Mouse (Mus musculus): ENCODE measurements around the gene Scfd2.

- no peak for TF ChIP-seq CTCF (IDR thresholded peaks at IDR 0.05; ENCODE audit: extremely low read depth, insufficient read depth, low read length)
- TF ChIP-seq POLR2A (IDR thresholded peaks at IDR 0.05; ENCODE audit: extremely low read depth, insufficient read depth, low read length): no peak
Observed at GRCm38 (mm10) chr5:74317174-74317573, 214.4 kb downstream of the Scfd2 start.
